Mouse (Mus musculus): ENCODE results near the gene Ttll7. TPM values are rescaled to one million over a fixed set of nuclear protein-coding genes. Genes with fewer than 3 reads are reported as not detected.

Gene Ttll7
- 2.0 TPM for polyA plus RNA-seq (2014; fragmentation: Illumina TruSeq; extraction: RNeasy Lipid Tissue Mini Kit (QIAGEN cat#74804); ENCODE audit: low read depth, low replicate concordance)

DNA sequence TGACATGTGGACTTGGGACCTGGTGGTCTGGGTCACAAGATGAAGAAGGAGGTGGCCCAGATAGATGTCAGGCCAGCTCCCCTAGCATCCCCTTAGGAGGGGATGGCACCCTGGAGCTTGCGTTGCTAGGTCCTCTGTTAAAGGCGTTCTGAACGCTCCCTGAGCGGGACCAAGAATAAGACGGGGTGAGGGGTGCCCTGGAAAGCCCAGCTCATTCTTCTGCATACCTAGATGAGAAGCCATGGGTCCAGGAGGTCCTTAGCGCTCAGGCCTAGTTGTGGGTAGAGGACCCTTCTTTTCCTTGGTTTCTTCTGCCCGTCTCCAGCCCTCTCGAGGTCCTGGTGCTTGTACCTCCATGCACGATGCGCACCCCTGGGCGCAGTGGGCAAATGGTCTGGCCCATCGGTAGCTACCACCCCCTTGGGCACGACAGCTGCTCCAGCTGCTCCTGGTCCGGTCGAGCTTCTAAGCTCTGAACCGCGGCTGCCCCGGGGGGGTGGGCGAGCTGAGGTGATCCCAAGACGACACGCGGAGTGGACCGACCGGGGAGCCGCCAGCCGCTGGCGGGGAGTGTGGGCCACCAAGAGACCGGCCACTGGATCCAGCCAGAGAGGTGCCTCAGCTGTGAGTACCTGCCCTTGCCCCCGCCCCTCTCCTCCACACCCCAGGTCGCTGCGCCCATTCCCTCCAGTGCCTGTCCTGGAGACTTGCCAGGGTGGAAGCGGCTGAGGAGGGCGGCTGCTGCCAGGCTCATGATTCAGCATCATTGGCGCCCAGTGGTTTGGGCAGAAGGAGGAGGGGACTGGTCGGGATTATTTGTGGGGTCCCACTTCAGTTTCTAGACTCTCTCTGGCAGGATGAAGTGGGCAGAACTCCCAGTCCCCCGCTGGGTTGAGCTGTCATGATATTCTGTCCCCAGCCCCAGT lies at the start of gene Ttll7:
TSS of gene Ttll7 (plus strand) at position 402 of the 926 bp plus-strand sequence.

DNA sequence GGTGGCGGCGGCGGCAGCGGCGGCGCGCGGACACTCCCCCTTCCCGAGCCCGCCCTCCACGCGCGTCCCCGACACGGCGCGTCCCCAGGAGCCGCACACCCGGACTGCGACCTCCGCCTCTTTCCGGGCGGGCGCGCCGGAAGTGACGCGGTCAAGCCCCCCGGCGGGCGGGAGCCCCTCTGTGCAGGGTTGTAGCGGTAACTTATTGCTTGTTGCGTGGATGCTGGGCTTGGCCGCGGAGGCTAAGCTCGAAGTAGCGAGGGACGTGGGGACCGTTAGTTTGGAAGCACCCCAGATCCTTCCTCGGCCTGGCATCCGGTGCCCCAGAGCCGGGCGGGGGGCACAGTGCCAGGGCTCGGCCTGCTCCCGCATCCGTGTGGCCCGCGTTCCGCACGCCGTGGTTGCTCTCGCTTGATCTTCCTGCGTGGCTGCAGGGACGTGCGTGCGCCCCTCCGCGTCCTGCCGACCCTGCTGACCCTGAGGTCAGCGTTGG lies 39.2 kb upstream of the Ttll7 start, which contains the start of gene Prkacb:
TSS of gene Prkacb (minus strand) at position 90 of the 493 bp plus-strand sequence.

Other genes starting within 250 kb of the Ttll7 start
- 1.1 TPM for gene Dnase2b, start 236.8 kb upstream of the Ttll7 start, polyA plus RNA-seq (2014; fragmentation: Illumina TruSeq; extraction: RNeasy Lipid Tissue Mini Kit (QIAGEN cat#74804); ENCODE audit: low read depth, low replicate concordance)
- 11.2 TPM for gene 4930503B20Rik, start 201.1 kb upstream of the Ttll7 start, polyA plus RNA-seq (2014; fragmentation: Illumina TruSeq; extraction: RNeasy Lipid Tissue Mini Kit (QIAGEN cat#74804); ENCODE audit: low read depth, low replicate concordance)
- gene Samd13, start 166.8 kb upstream of the Ttll7 start, polyA plus RNA-seq (2014; fragmentation: Illumina TruSeq; extraction: RNeasy Lipid Tissue Mini Kit (QIAGEN cat#74804); ENCODE audit: low read depth, low replicate concordance): 3.5 TPM
- 67.0 TPM for gene Prkacb, start 39.4 kb upstream of the Ttll7 start, polyA plus RNA-seq (2014; fragmentation: Illumina TruSeq; extraction: RNeasy Lipid Tissue Mini Kit (QIAGEN cat#74804); ENCODE audit: low read depth, low replicate concordance)

Data from adipose tissue, adult 10 weeks (tissue).